Mouse (Mus musculus) forelimb bud, embryonic 11.5 days (tissue): ENCODE results near the gene Atp2a1.
"Not testable (repeated sequence)": the region's sequence is repeated elsewhere in the genome, so short reads cannot be mapped to it uniquely, and the experiment has no call there.

Experiments used
- DNase-seq: peaks from one replicate; pipeline ENCODE4 v3.0.0-alpha.2; 2012; ENCODE audit warnings: low read depth, low spot score

The Atp2a1 gene

DNA sequence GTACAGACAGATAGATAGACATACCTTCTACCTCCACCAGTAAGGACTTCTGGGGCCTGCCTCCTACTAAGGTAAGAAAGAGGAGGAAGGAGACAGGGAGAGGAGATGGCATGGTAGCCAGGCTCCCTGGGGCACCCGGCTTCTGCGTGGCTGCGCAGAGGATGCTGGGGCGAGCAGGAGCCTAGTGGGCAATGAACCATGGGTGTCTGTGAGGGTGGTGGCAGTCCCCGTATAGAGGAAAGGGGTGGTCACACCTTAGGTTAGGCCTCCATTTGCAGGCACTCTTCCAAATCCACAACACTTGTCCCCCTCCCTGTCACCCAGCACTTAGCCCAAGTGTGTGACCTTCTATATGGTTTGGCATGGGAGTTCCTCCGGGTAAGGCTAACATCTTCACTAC is 48.2 kb downstream of the Atp2a1 start, which contains the start of gene Cd19:
Cd19 (minus strand) TSS at position 165 of the 400 bp plus-strand sequence.
- DNase-seq = no peak

DNA sequence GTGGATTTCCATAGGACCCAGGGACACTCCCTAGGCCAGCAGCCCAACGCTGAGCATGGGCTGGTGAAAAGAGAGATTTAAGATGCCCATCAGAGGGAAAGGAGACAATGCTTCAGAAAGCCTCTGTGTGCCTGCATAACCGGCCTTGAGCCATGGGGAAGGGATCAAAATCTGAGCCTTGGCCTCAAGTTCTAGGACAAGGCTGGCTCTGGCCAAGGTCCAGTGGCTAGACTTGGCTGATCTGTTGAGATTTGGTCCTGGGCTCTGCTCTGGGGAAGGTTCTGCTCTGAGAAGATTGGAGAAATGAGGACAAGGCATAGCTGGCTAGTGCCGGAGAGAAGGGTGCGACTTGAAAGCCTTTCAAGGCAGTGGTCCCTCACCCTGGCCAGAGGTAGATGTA is 51.8 kb downstream of the Atp2a1 start:
- no peak for DNase-seq

DNA sequence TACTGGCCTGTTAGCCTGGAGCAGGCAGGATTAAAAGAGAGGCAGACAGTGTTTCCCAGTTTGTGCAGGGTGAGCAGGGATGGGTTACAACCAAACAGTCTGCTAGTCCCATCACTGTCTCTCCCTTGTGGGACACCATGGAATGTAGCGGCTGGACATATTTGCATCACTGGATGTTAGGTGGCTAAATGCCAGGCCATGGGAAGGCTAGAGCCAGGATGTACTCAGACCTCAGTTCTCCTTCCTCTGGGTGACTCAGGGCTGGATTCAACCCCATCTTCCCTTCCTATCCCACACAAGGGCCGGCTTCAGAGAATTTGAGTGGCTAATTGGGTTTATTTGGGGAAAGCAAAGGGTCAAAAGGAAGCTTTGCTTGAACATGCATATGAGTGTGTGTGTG is 54.2 kb downstream of the Atp2a1 start:
- no peak for DNase-seq

DNA sequence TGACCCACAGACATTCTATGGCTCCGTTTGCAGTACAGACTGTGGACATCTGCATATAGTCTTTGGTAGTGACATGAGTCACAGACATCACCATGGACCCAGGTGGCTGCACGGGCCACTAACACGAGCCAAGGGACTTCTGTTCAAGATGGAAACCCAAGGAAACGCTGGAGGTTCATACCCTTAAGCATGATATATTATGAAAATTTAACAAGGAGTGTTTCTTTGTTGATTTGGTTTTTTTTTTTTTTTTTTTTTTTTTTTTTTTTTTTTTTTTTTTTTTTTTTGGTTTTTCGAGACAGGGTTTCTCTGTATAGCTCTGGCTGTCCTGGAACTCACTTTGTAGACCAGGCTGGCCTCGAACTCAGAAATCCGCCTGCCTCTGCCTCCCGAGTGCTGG is 60.4 kb downstream of the Atp2a1 start:
- DNase-seq = not testable (repeated sequence)

DNA sequence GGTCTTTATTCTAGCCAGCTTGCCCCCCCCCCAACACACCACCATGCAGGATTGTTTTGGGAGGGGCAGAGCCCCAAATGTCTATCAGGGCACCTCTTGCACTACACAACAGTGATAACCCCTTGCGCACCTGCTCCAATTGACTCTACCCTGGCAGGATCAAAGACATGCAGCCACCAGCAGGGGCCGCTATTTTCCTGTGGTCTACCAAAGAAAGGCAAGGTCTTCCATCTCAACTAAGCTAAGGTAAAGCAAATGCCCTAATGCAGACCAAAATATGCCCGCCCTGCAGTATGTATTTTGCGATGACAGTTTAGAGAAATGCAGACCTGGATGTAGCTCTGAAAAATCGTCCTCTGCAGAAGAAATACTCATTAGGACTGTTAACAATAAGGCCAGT is 63.4 kb downstream of the Atp2a1 start:
- peak; percentile 76 for DNase-seq

DNA sequence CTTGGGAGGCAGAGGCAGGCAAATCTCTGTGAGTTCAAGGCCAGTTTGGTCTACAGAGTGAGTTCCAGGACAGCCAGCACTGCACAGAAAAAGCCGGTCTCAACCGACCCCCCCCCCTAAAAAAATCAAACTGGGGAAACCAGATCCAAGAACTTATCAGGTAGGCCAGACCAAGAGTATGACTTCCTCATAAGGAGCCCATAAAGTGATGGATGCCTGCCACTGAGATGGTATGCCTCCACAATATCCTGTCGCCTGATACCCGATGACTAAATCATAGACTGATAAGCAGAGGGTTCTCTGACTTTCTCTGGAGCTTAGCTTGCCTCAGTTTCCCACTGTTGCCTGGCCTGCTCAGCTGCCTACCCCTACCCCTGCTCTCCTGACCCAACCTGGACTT is 65.1 kb downstream of the Atp2a1 start:
- DNase-seq = no peak

DNA sequence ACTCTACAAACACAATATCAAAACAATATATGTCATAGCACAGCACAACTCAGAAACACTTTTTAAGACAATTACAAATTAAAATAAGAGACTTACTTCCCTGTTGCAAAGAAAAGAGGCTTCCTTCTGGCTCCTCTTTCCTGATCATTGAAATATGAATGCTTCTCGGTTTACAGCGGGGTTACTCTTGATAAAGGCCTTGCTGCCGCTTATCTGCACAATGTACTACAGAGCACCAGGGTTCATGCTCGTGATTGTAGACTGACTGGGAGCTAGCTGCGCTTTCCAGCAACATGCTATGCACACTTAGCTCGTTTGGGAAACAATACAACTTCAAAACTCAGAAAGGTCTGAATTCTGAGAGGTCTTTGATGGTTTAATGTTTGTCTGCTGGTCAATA is 65.7 kb downstream of the Atp2a1 start:
- no peak for DNase-seq

DNA sequence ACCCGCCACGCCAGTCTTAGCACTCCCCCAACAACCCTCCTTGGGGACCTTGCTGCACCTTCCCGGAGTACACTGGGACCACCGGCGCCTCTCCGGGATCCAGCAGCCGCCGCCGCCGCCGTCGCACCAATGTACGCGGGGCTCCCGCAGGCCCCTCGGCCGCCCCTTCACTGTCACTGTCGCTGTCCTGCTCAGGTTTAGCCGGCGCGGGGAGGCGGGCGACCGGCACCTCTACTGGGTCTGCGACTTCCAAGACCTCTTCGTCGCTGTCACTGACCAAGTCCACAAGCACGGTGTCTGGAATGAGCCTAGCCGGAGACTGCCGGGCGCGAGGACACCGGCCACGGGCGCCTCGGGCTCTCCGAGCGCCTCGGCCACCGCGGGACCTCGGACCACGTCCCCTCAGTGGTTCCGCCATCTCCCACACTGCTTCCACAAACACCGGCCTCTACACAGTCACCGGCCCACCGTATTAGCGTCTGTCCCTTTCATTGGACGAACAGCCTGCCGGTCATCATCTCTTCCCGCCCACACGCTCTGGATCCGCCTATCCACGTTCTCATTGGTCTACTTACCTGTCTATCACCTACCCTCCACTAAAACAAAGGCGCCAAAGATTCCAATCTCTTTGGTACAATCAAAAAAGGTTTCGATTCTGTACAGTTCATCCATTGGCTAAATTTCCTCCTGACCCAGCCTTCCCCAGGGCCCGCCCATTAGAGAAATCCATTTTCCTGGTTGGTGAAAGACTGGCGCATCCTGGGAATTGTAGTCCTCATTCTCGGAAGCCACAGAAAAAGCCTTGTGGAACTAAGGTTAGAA is 66.4 kb downstream of the Atp2a1 start, which contains the start of gene Nfatc2ip:
Nfatc2ip (minus strand) TSS at position 440 of the 822 bp plus-strand sequence.
- peak; percentile 100 for DNase-seq
